Mouse (Mus musculus): ENCODE data around the gene Itgb4.

- TF ChIP-seq EP300 (optimal IDR thresholded peaks at IDR 0.05) (no peak), CTCF (IDR thresholded peaks at IDR 0.05; ENCODE audit: low read depth) (no peak)
Measured at GRCm38 (mm10) chr11:115933747-115934110, 40.8 kb upstream of the Itgb4 start.
